Mouse (Mus musculus) urinary bladder, adult 2 months (tissue): ENCODE results near the gene Ero1lb. TPM values are rescaled to one million over a fixed set of nuclear protein-coding genes. Genes with fewer than 3 reads are reported as not detected.
"Not testable (repeated sequence)": the region's sequence is repeated elsewhere in the genome, so short reads cannot be mapped to it uniquely, and the experiment has no call there.

Experiments used
- DNase-seq: peaks from one replicate; pipeline ENCODE4 v3.0.0; 2022; ENCODE audit warnings: low spot score
- polyA plus RNA-seq: library from polyadenylated mRNA; depleted of rRNA; stranded (reverse); fragments of >200 nt; gene quantifications from 2 replicates; pipeline ENCODE4 v1.2.3, GENCODE M21; 2012

Gene Ero1lb
- polyA plus RNA-seq, 1 experiment: 4.5 TPM

GRCm38 (mm10) chr13:12574979-12575536 lies 9.4 kb downstream of the Ero1lb start:
- no peak for DNase-seq

GRCm38 (mm10) chr13:12578145-12578544 lies 12.5 kb downstream of the Ero1lb start:
- no peak for DNase-seq

- DNase-seq: peak; percentile 44
Measured at GRCm38 (mm10) chr13:12589003-12589402, 23.3 kb downstream of the Ero1lb start.

GRCm38 (mm10) chr13:12597075-12597474 lies 31.4 kb downstream of the Ero1lb start:
- DNase-seq: not testable (repeated sequence)

- not testable (repeated sequence) for DNase-seq
Measured at GRCm38 (mm10) chr13:12610206-12610605, 44.5 kb downstream of the Ero1lb start.

GRCm38 (mm10) chr13:12614026-12614425 lies 48.4 kb downstream of the Ero1lb start:
- not testable (repeated sequence) for DNase-seq

GRCm38 (mm10) chr13:12614591-12614990 lies 48.9 kb downstream of the Ero1lb start:
- not testable (repeated sequence) for DNase-seq

GRCm38 (mm10) chr13:12615014-12615413 lies 49.3 kb downstream of the Ero1lb start:
- DNase-seq: not testable (repeated sequence)

GRCm38 (mm10) chr13:12616489-12616888 lies 50.8 kb downstream of the Ero1lb start:
- not testable (repeated sequence) for DNase-seq

GRCm38 (mm10) chr13:12619808-12620207 lies 54.1 kb downstream of the Ero1lb start:
- DNase-seq: not testable (repeated sequence)

GRCm38 (mm10) chr13:12626061-12626460 lies 60.4 kb downstream of the Ero1lb start:
- DNase-seq: not testable (repeated sequence)

GRCm38 (mm10) chr13:12627746-12628145 lies 62.1 kb downstream of the Ero1lb start:
- not testable (repeated sequence) for DNase-seq

GRCm38 (mm10) chr13:12628181-12628580 lies 62.5 kb downstream of the Ero1lb start:
- DNase-seq: not testable (repeated sequence)

- not testable (repeated sequence) for DNase-seq
Measured at GRCm38 (mm10) chr13:12630252-12630651, 64.6 kb downstream of the Ero1lb start.

- not testable (repeated sequence) for DNase-seq
Measured at GRCm38 (mm10) chr13:12634941-12635588, 69.4 kb downstream of the Ero1lb start.

GRCm38 (mm10) chr13:12642795-12643194 lies 77.1 kb downstream of the Ero1lb start:
- DNase-seq: not testable (repeated sequence)

GRCm38 (mm10) chr13:12646676-12647075 lies 81.0 kb downstream of the Ero1lb start:
- not testable (repeated sequence) for DNase-seq

- peak; percentile 60 for DNase-seq
Measured at GRCm38 (mm10) chr13:12650020-12650876, 84.6 kb downstream of the Ero1lb start.

- peak; percentile 25 for DNase-seq
Measured at GRCm38 (mm10) chr13:12650877-12651176, 85.2 kb downstream of the Ero1lb start.
